Mouse (Mus musculus): ENCODE measurements at regions not wholly inside any gene's neighbourhood (a gene's known extent, or its start where the extent isn't known, plus 50 kb on each side); places are given as distances from the start of the nearest gene placed in this dataset.
"Not testable (repeated sequence)": the region's sequence is repeated elsewhere in the genome, so short reads cannot be mapped to it uniquely, and the experiment has no call there.

GRCm38 (mm10) chr17:7538402-7539087, 153.3 kb upstream of the Unc93a2 start:
- DNase-seq (ENCODE audit: low read depth, low spot score) = no peak

GRCm38 (mm10) chr17:7537618-7538266, 152.5 kb upstream of the Unc93a2 start:
- no peak for DNase-seq (ENCODE audit: low read depth, low spot score)

- no peak for DNase-seq (ENCODE audit: low read depth, low spot score)
Observed at GRCm38 (mm10) chr17:7537210-7537609, 151.9 kb upstream of the Unc93a2 start.

- DNase-seq (ENCODE audit: low read depth, low spot score) = no peak
Observed at GRCm38 (mm10) chr17:7534386-7535059, 149.3 kb upstream of the Unc93a2 start.

GRCm38 (mm10) chr17:7533552-7533951, 148.3 kb upstream of the Unc93a2 start:
- no peak for DNase-seq (ENCODE audit: low read depth, low spot score)

- no peak for DNase-seq (ENCODE audit: low read depth, low spot score)
Observed at GRCm38 (mm10) chr17:7532618-7533017, 147.4 kb upstream of the Unc93a2 start.

- DNase-seq (ENCODE audit: low read depth, low spot score) = no peak
Observed at GRCm38 (mm10) chr17:7529304-7529703, 144.0 kb upstream of the Unc93a2 start.

GRCm38 (mm10) chr17:7527681-7528080, 142.4 kb upstream of the Unc93a2 start:
- DNase-seq (ENCODE audit: low read depth, low spot score) = no peak

GRCm38 (mm10) chr17:7524497-7524896, 139.2 kb upstream of the Unc93a2 start:
- DNase-seq (ENCODE audit: low read depth, low spot score) = not testable (repeated sequence)

- no peak for DNase-seq (ENCODE audit: low read depth, low spot score)
Observed at GRCm38 (mm10) chr17:7521127-7521526, 135.9 kb upstream of the Unc93a2 start.

Measured in retina, postnatal 7 days (tissue).